Comparison of ENCODE assay signal across 15 mouse cellular contexts in the genomic region with DNA sequence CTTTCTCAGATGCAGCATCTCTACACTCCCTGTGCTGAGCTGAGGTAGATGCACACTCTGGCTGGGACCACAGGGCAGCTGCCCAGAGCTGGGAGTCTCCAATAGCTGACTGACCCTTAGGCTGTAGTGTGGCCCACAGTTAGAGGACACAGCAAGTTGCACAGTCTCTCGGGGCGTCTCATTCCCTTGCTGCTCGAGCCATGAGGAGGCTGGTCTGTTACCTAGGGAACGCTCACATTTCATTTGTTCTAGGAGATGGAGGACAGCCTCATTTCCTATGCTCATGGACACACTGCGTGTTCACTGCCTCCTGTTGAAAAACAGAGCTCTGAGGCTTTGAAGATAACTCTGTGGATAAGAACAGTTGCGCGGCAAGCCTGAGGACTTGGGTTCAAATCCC.
A peak's percentile ranks its signal among the peaks of the same experiment; 100 is the strongest.
DNase-seq lines count a peak whose midpoint lies in the region; ATAC-seq and TF ChIP-seq lines count a peak whose summit lies in the region.
"Had no signal": no experiment of that assay in that cellular context is flagged by ENCODE, and none has a peak within 500 bp of the region (broad histone marks: within the 10 kb centered on the region; RNA-seq: fewer than 3 reads in every experiment).

No protein-coding gene starts in this region.

- H3K27me3 ChIP-seq in liver, embryonic 12.5 days (replicated peaks) = 0 out of 2 replicates have a peak, but pooled peaks cover 6% of the 10 kb centered on the region
- H3K27me3 ChIP-seq in hindbrain, postnatal 0 days (ENCODE audit: insufficient read depth, low read length) = no peaks in the 10 kb centered on the region
- no peaks in the 10 kb centered on the region for H3K27me3 ChIP-seq in forebrain, embryonic 16.5 days (replicated peaks; ENCODE audit: control insufficient read depth, insufficient read depth, low read length)
- H3K27me3 ChIP-seq: lung, embryonic 15.5 days had no signal

- H3K9ac ChIP-seq in liver, embryonic 12.5 days = no peak overlapping the region
- peak overlapping the region; percentile 28; the same call in 1 of the 2 replicates for H3K9ac ChIP-seq in ES-E14 (ENCODE audit: insufficient read depth, low read depth, low read length, poor library complexity, severe bottlenecking)
- no peak overlapping the region for H3K9ac ChIP-seq in hindbrain, postnatal 0 days (replicated peaks; ENCODE audit: low read length)
- no peak overlapping the region for H3K9ac ChIP-seq in forebrain, embryonic 16.5 days (replicated peaks; ENCODE audit: low read depth, low read length)
- H3K9ac ChIP-seq: forebrain, postnatal 0 days; lung, embryonic 15.5 days had no signal

- no peaks in the 10 kb centered on the region; the same call in 1 of the 2 replicates for H3K9me3 ChIP-seq in liver, embryonic 12.5 days (replicated peaks)
- H3K9me3 ChIP-seq in ES-E14 (ENCODE audit: control insufficient read depth, insufficient read depth, low read depth, low read length) = no peaks in the 10 kb centered on the region
- H3K9me3 ChIP-seq in hindbrain, postnatal 0 days (ENCODE audit: low read length) = no peaks in the 10 kb centered on the region
- 0 out of 2 replicates have a peak, but pooled peaks cover 2% of the 10 kb centered on the region for H3K9me3 ChIP-seq in forebrain, embryonic 16.5 days (ENCODE audit: control insufficient read depth, low read length)
- H3K9me3 ChIP-seq: lung, embryonic 15.5 days had no signal

- TF ChIP-seq CTCF in hindbrain, postnatal 0 days (IDR thresholded peaks at IDR 0.05; ENCODE audit: low read depth) = no peak

- no peak overlapping the region for H3K4me3 ChIP-seq in liver, embryonic 12.5 days
- H3K4me3 ChIP-seq in ES-E14 (ENCODE audit: insufficient read depth in 1 of 2, low read depth in 1 of 2, low read length in 2 of 2, poor library complexity in 1 of 2, severe bottlenecking in 1 of 2) = peak overlapping the region in 1 of 2 experiments; percentile 1; a peak in 2 of 4 replicates
- no peak overlapping the region for H3K4me3 ChIP-seq in hindbrain, postnatal 0 days (ENCODE audit: low read length)
- no peak overlapping the region for H3K4me3 ChIP-seq in forebrain, embryonic 16.5 days (replicated peaks; ENCODE audit: low read length)
- H3K4me3 ChIP-seq: lung, embryonic 15.5 days had no signal

- WGBS in liver, embryonic 12.5 days (ENCODE audit: insufficient replicate concordance) = 87% methylated on average over 7 of the region's 7 CpGs
- WGBS in hindbrain, postnatal 0 days = 58% methylated on average over 7 of the region's 7 CpGs
- WGBS in forebrain, embryonic 16.5 days = 72% methylated on average over 7 of the region's 7 CpGs

- no peak for DNase-seq in frontal cortex, postnatal 14 days (ENCODE audit: low spot score in 2 of 2)
- DNase-seq in liver = no peak
- DNase-seq in ES-E14 (ENCODE audit: low read depth, low spot score) = no peak
- DNase-seq in hindbrain, postnatal 0 days (ENCODE audit: low spot score) = no peak
- no peak for DNase-seq in cerebellum, adult 11-12 months
- DNase-seq: cerebellum, adult 8-10 months; forebrain, postnatal 0 days; gastrocnemius, postnatal 14 days; heart, postnatal 4 days; kidney, adult 2 months had no signal

- no peaks in the 10 kb centered on the region for H3K36me3 ChIP-seq in liver, embryonic 12.5 days
- no peaks in the 10 kb centered on the region for H3K36me3 ChIP-seq in ES-E14 (ENCODE audit: control insufficient read depth, insufficient read depth, low read length, poor library complexity, severe bottlenecking)
- H3K36me3 ChIP-seq in hindbrain, postnatal 0 days (ENCODE audit: insufficient read depth, low read length) = no peaks in the 10 kb centered on the region
- H3K36me3 ChIP-seq in forebrain, embryonic 16.5 days (ENCODE audit: control insufficient read depth, insufficient read depth) = no peaks in the 10 kb centered on the region
- H3K36me3 ChIP-seq: lung, embryonic 15.5 days had no signal

- peaks cover 21% of the 10 kb centered on the region for H3K4me1 ChIP-seq in liver, embryonic 12.5 days
- H3K4me1 ChIP-seq in ES-E14 (ENCODE audit: control insufficient read depth in 2 of 2, insufficient read depth in 2 of 2, low read length in 2 of 2, poor library complexity in 1 of 2) = peaks cover 0 to 26% of the 10 kb centered on the region in 2 experiments; a peak in 2 of 4 replicates
- no peaks in the 10 kb centered on the region for H3K4me1 ChIP-seq in hindbrain, postnatal 0 days (ENCODE audit: insufficient read depth, low read length)
- peaks cover 8% of the 10 kb centered on the region for H3K4me1 ChIP-seq in forebrain, embryonic 16.5 days (replicated peaks; ENCODE audit: control insufficient read depth, insufficient read depth, low read length)

- peak; percentile 38 for ATAC-seq in frontal cortex, adult (ENCODE audit: low TSS enrichment)
- ATAC-seq in liver, embryonic 12.5 days = peak; percentile 27; the same call in 1 of the 2 replicates
- ATAC-seq in hindbrain, postnatal 0 days = 0 out of 2 replicates have a peak, but pooled peaks have one; percentile 6
- no peak for ATAC-seq in forebrain, embryonic 16.5 days
- ATAC-seq: forebrain, postnatal 0 days had no signal

- H3K27ac ChIP-seq in liver, embryonic 12.5 days = no peak overlapping the region; the same call in 1 of the 2 replicates
- peak overlapping the region; percentile 15; the same call in 1 of the 2 replicates for H3K27ac ChIP-seq in ES-E14 (ENCODE audit: insufficient read depth, low read depth, low read length, poor library complexity, severe bottlenecking)
- H3K27ac ChIP-seq in hindbrain, postnatal 0 days = no peak overlapping the region
- no peak overlapping the region for H3K27ac ChIP-seq in forebrain, embryonic 16.5 days (ENCODE audit: low read length)
- H3K27ac ChIP-seq: lung, embryonic 15.5 days had no signal

- H3K4me2 ChIP-seq in liver, embryonic 12.5 days = 0 out of 2 replicates have a peak overlapping the region, but pooled peaks have one; percentile 22
- no peak overlapping the region for H3K4me2 ChIP-seq in hindbrain, postnatal 0 days (ENCODE audit: low read depth, low read length)
- no peak overlapping the region for H3K4me2 ChIP-seq in forebrain, embryonic 16.5 days (ENCODE audit: low read length)
- H3K4me2 ChIP-seq: heart, embryonic 11.5 days; lung, embryonic 15.5 days had no signal

- in situ Hi-C loops in ES-E14 (cut with MboI; ENCODE audit: low sequenced_read_pairs in 2 of 2, unreplicated experiment in 2 of 2) = loop anchor here (10.0 to 25.0 kb wide), 3 partner anchors 121 to 449 kb away; no protein-coding TSS in a partner anchor

TF ChIP-seq in ES-E14, 5 proteins besides CTCF, POLR2A, EP300 and RAD21:
- TF ChIP-seq ZC3H11A (IDR thresholded peaks at IDR 0.05; ENCODE audit: borderline replicate concordance, low read depth, low read length) = no peak
- TF ChIP-seq HCFC1 (IDR thresholded peaks at IDR 0.05; ENCODE audit: borderline replicate concordance, insufficient read depth, low read length) = no peak
- no peak for TF ChIP-seq CHD2 (IDR thresholded peaks at IDR 0.05; ENCODE audit: low read depth, low read length)
- no peak for TF ChIP-seq ZNF384 (IDR thresholded peaks at IDR 0.05; ENCODE audit: low read depth, low read length)
- no peak for TF ChIP-seq MAFK (IDR thresholded peaks at IDR 0.05; ENCODE audit: insufficient read depth, low read depth, low read length)
